Mouse (Mus musculus) spleen, embryonic (tissue): ENCODE data around the gene Lsp1.

Experiments used
- CTCF ChIA-PET: fragments of 350-600 bp; sonication (Branson Sonifier 250); formaldehyde crosslinking; loops from one replicate; lab custom pipeline; 2022; lab: Charles Lee

Lsp1 gene

GRCm38 (mm10) chr7:142442908-142443420 lies 17.6 kb upstream of the Lsp1 start:
- CTCF ChIA-PET, result interaction anchor here (0.6 to 1.0 kb wide), 2 partner anchors 17 to 52 kb away, joined by 3 to 6 read pairs; partner anchors contain the start of gene Lsp1

DNA sequence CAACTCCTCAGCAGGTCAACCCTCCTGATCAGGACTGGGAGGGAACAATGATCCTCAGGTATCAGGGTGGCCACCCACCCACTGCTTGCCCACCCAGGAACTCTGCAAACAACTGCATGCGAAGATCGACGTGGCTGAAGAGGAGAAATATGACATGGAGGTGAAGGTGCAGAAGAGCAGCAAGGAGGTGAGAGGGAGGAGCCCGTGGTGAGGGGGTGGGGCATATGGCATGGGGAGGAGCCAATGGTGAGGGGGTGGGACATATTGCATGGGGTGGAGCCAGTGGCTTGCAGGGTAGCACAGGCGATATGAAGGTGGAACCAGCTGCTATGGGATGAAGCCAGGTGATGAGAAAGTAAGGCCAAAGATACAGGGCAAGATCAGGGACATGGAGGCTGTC lies 17.1 kb upstream of the Lsp1 start:
- CTCF ChIA-PET, result interaction anchor here (0.6 kb wide), 1 partner anchor 17 kb away, joined by 6 read pairs; the partner anchor contains the start of gene Lsp1

- CTCF ChIA-PET, result no interaction called here
Observed at GRCm38 (mm10) chr7:142444171-142444570, 16.4 kb upstream of the Lsp1 start.

GRCm38 (mm10) chr7:142445324-142445723 lies 15.3 kb upstream of the Lsp1 start:
- CTCF ChIA-PET, result interaction anchor here (1.3 kb wide), 1 partner anchor 50 kb away, joined by 4 read pairs; no protein-coding TSS in a partner anchor

- CTCF ChIA-PET, result no interaction called here
Observed at GRCm38 (mm10) chr7:142446264-142446663, 14.3 kb upstream of the Lsp1 start.

DNA sequence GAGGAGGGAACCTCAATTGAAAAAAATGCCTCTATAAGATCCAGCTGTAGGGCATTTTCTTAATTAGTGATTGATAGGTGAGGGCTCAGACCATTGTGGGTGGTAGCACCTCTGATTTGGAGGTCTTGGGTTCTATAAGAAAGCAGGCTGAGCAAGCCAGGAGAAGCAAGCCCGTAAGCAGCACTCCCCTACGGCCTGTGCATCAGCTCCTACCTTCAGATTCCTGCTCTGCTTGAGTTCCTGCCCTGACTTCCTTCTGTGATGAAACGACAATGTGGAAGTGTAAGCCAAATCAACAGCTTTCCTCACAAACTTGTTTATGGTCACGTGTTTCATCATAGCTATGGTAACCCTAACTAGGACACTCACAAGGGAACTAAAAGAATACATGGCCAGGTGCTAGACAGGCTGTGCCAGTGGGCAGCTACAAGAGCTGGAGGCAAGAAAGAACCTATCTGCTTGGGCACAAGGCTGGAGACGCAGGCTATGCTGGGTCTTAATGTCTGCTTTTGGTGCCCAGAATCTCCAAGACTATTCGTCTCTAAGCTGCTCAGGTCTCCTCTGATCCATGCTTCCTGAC lies 11.5 kb upstream of the Lsp1 start:
- CTCF ChIA-PET, result interaction anchor here (0.9 kb wide), 1 partner anchor 115 kb away, joined by 3 read pairs; no protein-coding TSS in a partner anchor

GRCm38 (mm10) chr7:142454706-142455105 lies 5.9 kb upstream of the Lsp1 start:
- CTCF ChIA-PET, result no interaction called here

DNA sequence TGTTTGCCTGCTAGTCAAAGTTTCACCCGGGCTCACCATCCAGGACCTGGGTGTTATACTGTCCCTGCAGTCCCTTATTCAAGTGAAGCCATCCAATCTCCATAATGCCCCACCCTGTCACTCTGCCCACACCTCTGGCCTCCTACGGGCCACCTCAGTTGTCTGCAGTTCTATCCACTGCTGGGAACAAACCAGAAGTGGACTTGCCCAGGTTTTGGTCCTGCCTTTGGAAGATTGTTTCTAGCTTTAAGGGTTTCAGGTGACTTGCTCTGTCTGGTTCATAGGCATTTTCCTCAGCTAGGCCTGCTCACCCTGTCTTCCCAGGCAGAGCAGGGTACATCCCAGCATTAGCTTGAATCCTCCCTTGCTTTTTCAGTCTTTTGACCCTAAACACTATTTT lies 5.4 kb upstream of the Lsp1 start:
- CTCF ChIA-PET, result no interaction called here

- CTCF ChIA-PET, result no interaction called here
Observed at GRCm38 (mm10) chr7:142456806-142457205, 3.8 kb upstream of the Lsp1 start.

DNA sequence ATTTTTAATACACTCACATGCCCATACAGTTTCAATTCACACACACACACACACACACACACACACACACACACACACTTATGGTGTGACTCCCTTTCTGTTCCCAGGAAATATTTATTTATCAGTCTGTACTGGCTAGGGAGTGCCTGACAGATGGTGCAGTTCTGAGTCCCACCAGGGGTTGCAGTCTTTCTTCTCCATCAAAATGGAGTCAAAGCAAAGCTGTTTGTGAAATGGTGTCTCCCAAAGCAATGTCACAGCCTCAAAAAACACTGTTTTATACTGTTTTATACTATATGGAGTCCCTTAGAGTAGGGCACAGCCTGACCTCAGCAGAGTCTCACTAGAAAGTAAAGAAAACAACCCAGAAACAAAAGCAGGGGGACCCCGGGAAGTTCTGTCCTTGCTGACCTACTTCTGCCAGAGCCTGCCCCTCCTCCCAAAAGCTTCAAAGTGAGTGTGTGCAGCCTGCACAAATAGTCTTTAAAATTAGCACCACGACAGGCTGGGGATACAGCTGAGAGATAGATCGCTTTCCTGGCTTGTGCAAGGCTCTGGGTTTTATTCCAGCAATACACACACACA lies 3.3 kb upstream of the Lsp1 start:
- CTCF ChIA-PET, result no interaction called here

DNA sequence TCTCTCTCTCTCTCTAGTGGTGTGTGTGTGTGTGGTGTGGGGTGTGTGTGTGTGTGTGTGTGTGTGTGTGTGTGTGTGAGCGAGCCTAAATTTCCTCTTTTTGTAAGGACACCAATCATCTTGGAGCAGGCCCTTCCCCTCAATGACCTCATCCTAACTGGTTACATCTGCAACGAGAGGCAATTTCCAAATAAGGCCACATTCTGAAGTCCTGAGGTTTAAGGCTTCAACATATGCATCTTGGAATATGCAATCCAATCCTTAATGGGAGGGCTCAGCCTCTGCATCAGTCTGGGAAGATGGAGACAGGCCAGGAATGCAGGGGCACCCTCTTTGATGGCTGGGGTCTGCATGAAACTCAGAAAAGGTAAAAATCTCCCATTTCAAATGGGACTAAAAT lies 2.6 kb upstream of the Lsp1 start:
- CTCF ChIA-PET, result interaction anchor here (0.8 kb wide), 1 partner anchor 45 kb away, joined by 13 read pairs; no protein-coding TSS in a partner anchor

DNA sequence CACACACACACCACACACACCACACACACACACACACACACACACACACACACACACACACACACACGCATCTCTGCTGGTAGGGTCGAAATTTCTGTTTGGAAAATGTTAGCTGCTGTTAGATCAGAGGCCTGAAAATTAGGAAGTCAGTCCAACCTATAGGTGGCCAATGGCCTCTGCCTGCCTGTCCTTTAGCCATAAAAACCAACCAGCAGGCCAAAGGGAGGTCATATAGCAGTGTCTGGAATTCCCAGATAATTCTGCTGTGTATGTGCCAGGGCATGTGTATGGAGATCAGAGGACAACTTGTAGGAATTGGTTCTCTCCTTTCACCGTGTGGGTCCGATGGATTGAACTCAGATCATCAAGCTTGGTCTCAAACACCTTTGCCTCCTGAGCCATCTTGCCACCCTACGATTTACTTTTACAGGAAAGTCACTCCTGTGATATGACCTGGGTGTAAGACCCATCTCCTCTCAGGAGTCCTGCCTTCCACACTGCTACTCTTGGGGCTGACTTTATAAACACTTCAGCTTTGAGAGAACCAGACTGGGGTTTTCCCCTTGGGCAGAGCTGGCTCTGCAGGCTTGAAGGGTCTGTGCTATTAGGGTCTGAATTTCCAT lies 1.8 kb upstream of the Lsp1 start:
- CTCF ChIA-PET, result interaction anchor here (0.8 to 1.3 kb wide), 2 partner anchors 18 to 46 kb away, joined by 5 to 13 read pairs; no protein-coding TSS in a partner anchor

DNA sequence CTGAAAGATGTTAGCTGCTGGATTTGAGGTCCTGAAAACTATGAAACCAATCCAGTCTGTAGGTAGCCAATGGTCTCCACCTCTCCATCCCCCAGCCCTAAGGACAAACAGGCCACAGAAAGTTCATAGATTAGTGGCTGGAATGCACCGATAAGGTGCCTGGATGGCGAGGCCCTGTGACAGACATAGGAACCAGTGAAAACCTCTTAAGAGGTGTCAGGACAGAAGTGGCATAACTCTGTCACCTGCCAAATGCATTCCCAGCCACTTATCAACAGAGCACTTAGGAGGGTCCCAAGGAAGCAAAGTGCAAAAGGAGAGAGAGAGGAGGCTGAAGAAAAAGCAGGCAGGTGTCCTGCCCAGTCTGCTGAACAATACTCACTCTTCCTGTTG lies 1.3 kb upstream of the Lsp1 start:
- CTCF ChIA-PET, result interaction anchor here (1.3 kb wide), 1 partner anchor 19 kb away, joined by 5 read pairs; no protein-coding TSS in a partner anchor

- CTCF ChIA-PET, result no interaction called here
Observed at GRCm38 (mm10) chr7:142461446-142461845, 837 bp downstream of the Lsp1 start.

GRCm38 (mm10) chr7:142462190-142462589 lies 1.6 kb downstream of the Lsp1 start:
- CTCF ChIA-PET, result interaction anchor here (0.7 kb wide), 1 partner anchor 1246 kb away, joined by 3 read pairs; the partner anchor contains the start of gene Rassf7

DNA sequence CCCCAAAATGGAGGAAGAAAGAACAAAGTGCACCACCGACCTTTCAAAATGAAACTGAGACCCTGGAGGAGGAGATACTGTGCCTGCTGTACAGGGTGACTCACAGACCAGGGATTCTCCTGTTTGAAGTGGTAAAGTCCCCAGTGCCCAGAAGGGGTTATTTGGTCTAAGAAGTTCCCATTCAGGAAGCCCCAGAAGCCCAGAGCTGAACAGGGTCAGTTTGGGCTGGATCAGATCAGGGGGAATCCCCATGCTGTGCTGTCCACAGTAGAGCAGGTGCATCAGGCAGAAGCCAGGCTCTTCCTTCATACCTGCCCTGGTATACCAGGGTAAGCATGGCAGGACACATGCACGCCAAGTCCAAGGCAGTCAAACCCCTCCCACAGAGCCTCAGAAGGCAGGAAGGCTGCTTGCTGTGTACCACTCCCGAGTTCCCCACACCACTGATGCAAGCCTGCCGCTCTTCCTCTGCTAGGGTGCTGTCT lies 2.0 kb downstream of the Lsp1 start:
- CTCF ChIA-PET, result interaction anchor here (0.7 kb wide), 1 partner anchor 1247 kb away, joined by 3 read pairs; the partner anchor contains the start of gene Rassf7

- CTCF ChIA-PET, result no interaction called here
Observed at GRCm38 (mm10) chr7:142470171-142470691, 9.6 kb downstream of the Lsp1 start.

- CTCF ChIA-PET, result no interaction called here
Observed at GRCm38 (mm10) chr7:142470808-142471413, 10.3 kb downstream of the Lsp1 start.

DNA sequence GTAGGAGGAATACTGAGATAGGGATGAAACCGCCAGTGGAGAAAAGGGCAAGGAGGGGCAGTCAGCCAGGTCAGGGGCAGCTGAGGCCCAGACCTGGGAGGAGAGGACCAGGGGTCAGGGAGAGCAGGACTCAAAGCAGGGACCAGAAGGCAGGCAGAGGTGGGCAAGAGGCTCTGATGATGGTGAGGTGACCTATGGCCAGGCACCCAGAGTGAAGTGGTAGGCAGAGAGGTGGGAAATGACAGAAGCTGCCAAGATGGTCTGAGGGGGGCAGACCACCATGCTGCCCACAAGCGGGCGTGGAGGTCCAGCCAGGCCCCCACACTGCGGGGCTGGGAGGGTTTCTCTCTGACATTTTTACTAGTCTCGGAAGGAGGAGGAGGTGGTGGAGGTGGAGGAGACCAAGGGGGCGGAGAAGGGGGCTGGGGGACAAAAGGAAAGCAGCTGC lies 10.8 kb downstream of the Lsp1 start:
- CTCF ChIA-PET, result no interaction called here

- CTCF ChIA-PET, result interaction anchor here (0.5 kb wide), 1 partner anchor 13 kb away, joined by 3 read pairs; no protein-coding TSS in a partner anchor
Observed at GRCm38 (mm10) chr7:142471884-142472570, 11.4 kb downstream of the Lsp1 start.
